Mouse (Mus musculus): ENCODE results near the gene Adgrg1.

DNA sequence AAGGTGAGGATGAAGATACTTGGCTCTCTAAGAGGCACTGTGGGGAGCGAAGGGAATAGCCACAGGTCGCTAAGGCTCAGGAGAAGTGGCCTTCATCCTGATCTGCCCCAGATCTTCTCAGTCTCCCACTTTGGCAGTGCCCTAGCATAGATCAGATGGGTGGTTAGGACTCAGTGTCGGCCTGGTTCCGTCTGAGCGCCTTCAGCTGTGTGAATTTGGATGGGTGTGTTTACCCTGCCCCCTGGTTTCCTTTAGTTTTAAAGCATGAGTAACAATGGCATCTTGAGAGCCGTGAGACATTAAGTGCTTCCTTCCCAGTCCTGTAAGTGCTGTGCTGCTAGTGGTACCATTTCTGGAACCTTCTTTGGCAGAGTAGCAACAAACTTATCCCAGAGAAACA lies 14.1 kb downstream of the Adgrg1 start:
- TF ChIP-seq POLR2A (IDR thresholded peaks at IDR 0.05; ENCODE audit: borderline replicate concordance, low read depth, low read length) (no peak), CTCF (IDR thresholded peaks at IDR 0.05; ENCODE audit: low read depth, low read length) (no peak)

Measured in bone marrow macrophage, adult 2 months (primary cell).